Mouse (Mus musculus): ENCODE measurements at regions not wholly inside any gene's neighbourhood (a gene's known extent, or its start where the extent isn't known, plus 50 kb on each side); places are given as distances from the start of the nearest gene placed in this dataset.

DNA sequence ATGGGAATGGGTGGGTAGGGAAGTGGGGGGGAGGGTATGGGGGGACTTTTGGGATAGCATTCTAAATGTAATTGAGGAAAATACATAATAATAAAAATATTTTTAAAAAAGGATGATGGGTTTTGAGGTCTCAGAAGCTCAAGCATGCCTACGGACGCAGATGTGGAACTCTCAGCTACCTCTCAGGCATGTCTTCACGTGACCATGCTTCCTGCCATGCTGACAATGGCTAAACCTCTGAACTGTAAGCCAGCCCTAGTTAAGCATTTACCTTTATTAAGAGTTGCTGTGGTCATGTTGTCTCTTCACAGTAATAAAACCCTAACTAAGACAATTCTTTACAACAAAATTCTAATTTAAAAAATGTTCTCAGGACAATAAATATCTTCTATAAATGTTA, 80.0 kb downstream of the Tex36 start:
- no peak for DNase-seq (ENCODE audit: low spot score in 2 of 2)

DNA sequence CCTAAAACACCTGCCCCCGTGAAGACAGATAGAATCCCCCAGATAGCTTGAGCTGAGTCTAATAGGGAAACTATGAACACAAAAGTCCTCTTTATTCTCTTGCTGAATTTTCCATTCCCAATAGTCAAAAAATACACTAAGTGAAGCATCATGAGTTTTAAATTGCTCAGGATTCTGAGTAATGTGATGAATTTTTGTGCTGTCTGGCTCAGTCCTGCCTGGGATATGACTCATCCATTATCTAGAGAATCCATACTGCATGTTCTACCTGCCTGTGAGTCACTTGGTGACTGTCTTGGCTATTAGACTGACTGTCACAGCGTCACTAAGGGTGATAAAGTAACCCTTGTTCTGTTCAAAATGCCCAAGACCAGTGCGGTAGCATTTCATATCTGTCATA, 83.0 kb downstream of the Tex36 start:
- DNase-seq (ENCODE audit: low spot score in 2 of 2), result peak in 1 of 2 experiments; percentile 1

DNA sequence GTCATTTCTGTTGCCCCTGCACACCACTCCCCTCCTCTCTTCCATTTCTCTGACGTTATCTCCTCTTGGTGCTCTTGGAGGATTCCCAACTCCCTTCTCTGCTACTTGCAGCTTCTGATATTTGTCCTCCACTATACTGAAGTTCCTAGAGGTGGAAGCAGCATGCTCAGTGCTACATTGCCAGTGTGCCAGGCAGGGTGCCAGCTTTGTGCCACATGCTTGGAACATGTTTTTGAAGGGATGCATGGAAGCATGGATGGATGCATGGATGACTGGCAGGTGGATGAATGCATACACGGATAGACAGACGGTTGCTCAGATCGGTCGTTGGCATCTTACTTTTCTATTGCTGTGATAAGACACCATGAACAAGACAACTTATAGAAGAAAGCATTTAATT, 84.4 kb downstream of the Tex36 start:
- no peak for DNase-seq (ENCODE audit: low spot score in 2 of 2)

DNA sequence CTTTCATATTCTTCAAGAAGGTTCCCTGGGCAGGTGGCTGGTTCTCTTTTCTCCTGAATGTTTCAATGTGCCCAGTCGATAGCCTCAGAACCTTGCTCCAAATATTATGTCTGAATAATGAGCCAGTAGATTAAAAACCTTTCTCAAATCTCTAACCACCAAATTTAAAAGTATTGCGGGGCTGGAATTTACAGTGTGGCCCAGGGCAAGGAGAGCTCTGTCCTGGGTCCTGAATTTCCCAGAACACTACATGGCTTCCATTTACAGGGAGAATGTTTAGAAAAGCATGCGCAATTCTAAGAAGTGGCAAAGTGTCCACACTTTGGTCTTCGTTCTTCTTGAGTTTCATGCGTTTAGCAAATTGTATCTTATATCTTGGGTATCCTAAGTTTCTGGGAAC, 91.0 kb downstream of the Tex36 start:
- peak in 1 of 2 experiments; percentile 2 for DNase-seq (ENCODE audit: low spot score in 2 of 2)

DNA sequence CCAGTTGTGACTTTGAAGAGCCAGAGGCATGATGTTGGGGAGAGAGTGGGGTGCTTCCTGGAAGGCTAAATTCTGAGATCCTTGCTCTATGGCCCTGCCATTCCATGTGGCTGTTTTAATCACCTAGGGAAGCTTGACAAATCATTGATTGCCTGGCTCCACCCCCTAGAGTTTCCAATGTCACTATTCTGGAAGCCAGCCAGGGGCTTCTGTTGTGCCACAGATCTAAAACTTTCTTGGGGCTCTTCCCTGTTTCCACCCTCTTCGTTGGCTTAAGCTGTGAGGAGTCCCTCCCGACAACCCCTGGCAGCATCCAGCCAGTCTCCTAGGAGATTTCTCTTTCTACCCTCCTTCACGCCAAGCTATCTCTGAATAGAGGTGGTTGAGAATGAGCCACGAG, 92.5 kb downstream of the Tex36 start:
- DNase-seq (ENCODE audit: low spot score in 2 of 2), result no peak

DNA sequence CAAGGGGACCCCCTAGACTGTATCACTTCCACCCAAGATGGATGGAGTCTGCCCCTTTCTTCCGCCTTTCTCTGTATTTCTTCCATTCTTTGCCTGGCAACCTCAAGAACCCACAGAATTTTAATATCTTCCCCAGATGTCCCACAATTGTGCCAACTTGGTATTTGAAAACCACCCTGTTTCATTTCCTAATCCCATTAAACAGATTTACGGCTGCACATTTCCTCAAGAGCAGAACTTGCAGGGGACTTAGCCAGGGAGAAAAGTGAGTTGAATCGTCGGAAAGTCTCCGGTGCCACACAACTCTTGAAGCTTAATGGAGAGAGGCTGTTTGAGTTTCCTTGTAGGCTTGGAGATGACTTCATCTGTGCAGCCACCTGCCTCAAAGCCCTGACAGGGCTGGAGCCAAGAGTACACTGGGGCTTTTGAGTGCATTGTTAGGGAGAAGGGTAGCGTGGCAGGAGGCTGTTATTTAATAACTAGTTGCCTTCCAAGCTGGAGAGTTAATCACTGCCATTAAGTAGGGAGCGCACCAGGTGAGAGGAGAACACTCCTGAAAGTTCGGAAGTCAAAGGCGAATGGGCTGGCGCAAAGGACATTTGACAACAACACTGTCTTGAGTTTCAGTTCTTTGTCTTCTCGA, 93.5 kb downstream of the Tex36 start:
- DNase-seq (ENCODE audit: low spot score in 2 of 2), result peak in 1 of 2 experiments; percentile 5

DNA sequence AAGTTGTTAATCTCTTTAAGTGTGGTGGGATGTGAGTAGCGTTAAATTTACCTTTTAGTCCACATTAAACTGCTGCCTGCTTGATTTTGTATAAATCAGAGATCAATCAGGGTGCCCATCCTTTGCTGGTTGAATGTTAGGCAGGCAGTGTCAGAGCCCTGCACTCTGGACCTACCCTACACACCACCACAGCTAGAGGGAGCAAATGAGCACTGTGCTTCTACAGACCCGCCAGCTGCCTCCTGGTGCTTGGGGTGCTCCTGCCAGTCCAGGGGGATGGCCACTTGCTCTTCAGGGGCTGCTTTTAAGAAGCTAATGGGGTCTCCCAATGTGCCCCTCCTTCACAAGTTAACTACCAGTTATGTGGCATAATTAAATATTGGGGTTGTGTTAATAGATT, 96.3 kb downstream of the Tex36 start:
- DNase-seq (ENCODE audit: low spot score in 2 of 2), result peak in 1 of 2 experiments; percentile 21

DNA sequence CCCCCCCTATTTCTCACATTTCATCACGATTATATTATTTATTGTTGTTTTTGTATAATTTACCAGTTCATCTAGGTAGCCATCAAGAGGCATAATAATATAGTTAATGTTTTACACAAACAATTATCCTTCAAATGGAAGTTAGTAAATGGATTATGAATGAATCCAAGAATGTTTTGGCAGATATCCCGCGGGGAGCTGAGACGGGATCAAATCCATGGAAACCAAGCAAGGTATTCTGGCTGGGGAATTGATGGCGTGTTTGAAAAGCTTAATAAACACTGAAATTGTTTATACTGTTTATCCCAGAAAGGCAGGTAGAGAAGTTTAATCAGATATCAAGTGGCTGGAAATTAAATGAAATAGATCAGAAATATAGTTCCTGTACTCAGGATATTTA, 98.0 kb downstream of the Tex36 start:
- DNase-seq (ENCODE audit: low spot score in 2 of 2), result no peak

DNA sequence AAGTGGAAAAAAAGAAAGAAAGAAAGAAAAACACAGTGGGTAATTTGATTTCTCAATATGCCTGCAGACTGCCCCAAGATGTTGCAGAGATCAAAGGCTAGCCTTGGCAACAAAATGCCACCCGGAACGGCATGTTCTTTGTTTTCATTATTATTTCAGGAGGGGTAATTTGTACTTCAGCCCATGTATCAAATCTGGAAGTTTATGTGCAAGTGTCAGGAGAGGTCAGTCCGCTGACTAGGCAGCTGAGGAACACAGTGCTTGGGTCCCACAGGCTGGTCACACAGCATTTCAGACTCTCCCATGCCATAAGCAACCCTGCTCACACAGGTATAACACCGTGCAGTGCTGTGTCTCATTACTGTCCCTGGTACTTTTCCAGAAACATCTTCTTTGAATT, 99.2 kb downstream of the Tex36 start:
- no peak for DNase-seq (ENCODE audit: low spot score in 2 of 2)

DNA sequence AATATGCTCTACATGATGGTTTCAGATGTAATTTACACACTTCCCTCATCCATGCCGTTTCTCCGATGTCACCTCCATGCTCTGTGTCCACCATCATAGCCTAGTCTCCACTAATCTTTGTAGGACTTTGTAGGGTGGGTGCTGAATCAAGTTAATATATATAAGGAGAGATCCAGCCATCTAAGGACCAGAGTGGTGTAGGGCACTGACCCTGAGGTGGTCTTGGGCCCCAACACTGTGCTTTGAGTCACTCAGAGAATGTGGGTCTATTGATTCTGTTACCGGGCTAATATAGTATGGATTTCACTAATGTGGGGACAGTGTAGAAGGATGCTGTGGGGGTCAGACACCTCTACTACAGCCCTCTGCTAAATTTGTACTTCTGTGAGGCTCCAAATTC, 104.4 kb downstream of the Tex36 start:
- DNase-seq (ENCODE audit: low spot score in 2 of 2), result no peak

DNA sequence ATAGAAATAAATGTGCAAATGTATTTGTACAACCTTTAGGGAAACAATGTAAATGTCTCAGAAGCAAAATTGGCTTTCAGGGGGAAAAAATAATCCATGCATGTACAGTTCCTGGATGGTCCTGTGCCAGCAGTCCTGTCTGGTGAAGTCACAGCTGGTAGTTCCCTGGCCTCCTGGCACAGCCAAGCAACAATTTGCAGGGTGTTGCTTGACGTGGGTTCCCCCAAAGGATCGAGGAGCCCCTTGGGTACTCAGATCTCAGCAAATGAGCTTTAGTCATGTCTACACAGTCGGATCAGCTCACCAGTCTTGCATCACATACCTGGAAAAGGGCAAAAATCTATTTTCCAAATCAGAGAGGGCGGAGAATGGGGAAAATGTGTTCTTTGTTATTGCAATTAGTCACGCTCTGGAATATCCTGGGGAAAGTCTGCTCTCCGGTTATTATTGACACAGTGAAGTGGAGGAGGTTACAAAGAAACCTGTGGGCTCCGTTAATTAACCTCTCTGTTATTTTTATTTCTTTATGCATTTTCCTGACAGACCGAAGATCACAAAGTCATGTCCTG, 106.9 kb downstream of the Tex36 start:
- DNase-seq (ENCODE audit: low spot score in 2 of 2), result no peak

DNA sequence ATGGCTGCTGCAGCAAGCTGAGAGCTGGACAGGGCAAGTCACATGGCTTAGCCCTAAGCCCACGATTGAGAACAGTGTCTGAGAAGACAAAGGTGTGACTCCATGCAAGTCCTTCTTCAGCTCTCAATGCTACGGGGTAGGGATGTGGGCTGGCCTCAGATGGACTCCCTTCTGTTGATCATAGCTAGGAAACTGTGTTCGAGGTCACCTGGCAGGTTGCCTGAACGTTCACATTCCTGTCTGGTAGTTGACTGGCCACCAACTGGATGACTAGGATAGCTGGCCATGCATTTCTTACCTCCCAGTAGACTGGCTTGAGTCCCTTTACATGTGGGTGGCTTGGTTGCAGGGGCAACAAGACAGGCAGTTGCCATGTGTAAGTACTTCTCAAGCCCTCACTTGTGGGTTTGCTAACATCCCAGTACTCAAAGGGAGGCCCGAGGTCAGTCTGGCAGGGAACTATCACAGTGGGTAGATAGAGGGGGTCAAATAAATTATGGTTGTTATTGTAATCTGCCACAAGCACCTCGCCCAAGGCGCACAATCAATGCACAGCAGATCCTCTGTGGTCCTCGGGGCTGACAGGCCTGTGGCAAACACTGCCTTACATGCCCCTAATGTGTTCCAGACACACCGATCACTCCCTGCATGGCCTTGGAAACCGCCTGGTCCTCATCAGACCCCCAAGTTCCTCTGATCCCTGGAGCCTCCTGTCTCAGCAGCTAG, 107.5 kb downstream of the Tex36 start:
- DNase-seq (ENCODE audit: low spot score in 2 of 2), result no peak

DNA sequence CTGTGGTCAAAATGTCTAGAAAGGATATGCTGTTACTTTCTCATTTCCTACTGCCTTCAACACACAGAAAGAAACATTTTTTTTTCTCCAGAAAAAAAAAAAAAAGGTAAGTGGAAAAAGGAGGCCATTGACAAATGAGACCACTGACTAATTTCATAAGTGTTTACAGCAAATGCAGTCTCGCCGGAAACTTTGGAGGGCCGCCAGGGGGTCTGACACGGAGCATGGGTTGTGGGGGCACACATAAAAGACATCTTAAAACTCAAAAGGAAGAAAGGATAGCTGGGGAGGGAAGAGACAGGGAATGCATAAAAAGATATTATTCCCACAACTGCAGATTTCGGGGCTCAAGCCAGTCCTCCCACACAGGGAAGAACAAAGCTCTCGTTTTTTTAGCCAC, 109.3 kb downstream of the Tex36 start:
- DNase-seq (ENCODE audit: low spot score in 2 of 2), result no peak

DNA sequence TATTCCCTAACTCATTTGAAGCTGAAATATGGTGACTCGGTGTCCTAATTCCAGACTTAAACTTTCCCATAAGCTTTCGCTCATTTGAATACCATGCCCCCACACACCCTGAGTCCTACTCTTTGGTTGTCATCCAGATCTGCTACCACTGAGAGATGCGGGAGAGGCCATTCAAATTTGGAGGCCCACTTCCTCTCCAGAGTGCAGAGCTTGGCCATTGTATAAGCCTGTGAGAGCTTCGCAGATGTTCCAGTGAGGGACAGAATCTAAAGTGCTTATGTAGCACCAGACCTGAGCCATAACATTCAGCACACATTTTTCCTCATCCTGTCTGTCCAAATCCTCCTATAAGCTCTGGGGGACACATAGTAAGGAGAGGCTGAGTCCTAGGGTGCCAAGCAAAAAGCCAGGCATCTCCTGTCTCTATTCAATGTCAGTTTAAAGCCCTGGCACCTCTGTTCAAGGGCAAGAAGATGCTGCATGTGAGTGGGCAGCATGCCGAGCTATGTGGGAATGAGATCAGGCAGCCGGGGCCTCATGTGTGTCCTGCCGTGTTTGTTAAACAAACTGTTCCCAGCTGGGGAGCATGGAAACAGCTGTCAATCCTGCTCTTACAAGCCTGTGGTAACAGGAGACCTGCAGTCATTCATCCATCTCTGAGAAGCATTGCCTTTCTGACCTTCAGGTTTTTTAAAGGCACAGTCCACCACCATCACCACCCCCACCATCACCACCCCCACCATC, 113.9 kb downstream of the Tex36 start:
- DNase-seq (ENCODE audit: low spot score in 2 of 2), result no peak

DNA sequence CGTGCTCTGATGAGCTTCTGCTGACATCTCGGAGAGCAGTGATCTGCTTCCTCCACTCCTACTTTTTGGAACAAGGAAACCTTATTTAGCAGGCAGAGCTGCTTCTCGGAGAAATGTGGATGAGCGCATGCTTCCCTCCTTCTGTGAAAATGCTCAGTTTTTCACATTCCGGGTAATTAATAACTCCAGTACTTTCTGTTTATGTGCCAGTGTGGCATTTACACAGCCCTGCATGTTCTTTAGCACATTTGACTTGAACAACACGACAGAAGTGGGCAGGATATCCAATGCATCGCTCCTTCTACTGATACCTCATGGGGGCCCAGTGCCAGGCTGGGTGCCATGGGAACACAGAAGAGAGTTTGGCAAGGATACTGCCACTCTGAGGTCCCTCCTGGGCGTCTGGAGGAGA, 117.5 kb downstream of the Tex36 start:
- no peak for DNase-seq (ENCODE audit: low spot score in 2 of 2)

DNA sequence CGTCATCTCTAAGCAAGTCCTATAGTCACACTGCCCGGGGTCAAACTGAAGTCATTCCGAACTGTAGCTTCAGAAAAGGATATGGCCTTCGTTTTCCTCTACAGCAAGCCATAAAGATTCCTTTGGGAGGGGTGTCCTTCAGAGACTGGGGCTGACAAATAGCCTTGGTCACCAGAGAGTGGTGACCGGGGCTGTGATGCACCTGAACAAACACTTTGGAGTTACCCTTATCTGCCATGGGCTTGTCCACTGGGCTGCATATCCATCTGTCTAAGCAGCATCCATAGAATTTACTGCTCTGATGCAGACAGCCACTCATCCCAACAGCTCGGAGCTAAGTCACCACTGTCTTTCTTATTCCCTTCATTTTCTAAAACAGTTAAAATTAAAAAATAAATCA, 120.4 kb downstream of the Tex36 start:
- no peak for DNase-seq (ENCODE audit: low spot score in 2 of 2)

DNA sequence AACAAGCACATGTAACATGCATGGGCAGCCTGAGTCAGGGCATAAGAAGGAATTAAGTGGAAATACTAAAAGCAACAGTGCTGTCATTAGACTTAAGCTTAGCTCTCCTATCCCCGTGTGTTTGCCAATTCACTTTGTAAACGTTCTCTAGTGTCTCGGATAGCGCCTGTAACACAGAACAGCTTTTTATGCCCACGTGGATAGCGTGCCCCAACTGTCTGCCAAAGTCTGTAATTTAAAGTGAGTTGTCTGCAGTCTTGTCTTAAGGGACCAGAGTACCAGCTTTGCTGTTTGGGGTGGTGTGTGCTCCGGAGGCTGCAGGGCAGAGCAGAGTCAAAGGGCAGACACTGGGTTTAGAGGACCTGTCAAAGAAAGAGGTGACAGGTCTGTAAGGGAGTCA, 122.3 kb downstream of the Tex36 start:
- no peak for DNase-seq (ENCODE audit: low spot score in 2 of 2)

DNA sequence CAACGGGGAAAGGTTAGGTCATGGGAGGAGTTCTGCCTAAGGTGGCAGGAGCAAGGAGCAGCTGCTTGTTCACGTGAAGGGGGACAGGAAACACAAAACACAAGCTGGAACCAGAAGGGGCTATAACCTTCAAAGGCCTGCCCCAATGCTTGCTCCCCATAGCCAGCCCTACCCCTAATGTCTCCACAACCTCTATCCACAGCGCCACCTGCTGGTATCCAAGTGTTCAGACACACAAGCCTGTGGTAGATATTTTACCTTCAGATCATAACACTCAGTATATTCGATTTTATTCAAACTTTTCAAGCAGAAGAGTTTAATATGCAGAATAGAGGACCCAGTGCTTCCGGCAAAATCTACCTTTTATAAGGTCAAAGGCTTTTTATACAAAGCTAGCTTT, 124.0 kb downstream of the Tex36 start:
- peak in 1 of 2 experiments; percentile 44 for DNase-seq (ENCODE audit: low spot score in 2 of 2)

DNA sequence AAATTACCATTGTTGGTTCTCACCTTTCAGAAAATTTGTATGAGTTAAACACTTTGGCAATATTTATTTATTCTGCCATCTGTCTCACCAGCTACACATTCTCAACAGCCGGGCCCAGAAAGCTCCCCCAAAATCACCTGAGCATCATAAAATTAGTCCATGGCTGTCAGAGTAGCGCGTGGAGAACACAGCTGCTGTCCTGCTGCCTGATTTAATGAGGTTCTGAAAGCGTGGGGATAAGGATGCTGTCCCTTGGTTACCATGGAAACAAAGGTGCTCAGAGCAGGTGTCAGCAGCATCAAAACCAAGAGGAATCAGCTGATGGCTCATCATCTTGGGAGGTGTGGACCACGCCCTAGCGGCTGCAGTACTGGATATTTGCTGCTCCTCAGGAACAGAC, 124.7 kb downstream of the Tex36 start:
- no peak for DNase-seq (ENCODE audit: low spot score in 2 of 2)

DNA sequence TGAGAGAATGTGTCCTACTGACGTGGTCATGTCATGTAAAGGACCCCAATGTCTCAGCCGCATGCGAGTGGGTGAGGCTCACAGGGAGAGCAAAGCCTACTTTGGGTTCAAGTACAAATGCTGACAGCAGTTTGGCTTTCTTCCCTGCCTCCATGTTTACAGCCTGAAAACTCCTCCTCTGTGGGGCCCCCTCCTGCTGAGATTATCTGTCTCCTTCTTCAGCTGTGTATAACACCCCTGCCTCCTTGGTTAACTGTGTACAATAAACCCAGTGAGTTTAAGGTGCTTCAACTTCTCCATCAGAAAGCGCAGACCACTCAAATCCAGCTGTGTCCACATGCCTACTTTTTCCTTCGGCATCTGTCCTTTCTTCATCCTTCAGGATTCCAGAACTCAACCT, 130.3 kb downstream of the Tex36 start:
- DNase-seq (ENCODE audit: low spot score in 2 of 2), result no peak

DNA sequence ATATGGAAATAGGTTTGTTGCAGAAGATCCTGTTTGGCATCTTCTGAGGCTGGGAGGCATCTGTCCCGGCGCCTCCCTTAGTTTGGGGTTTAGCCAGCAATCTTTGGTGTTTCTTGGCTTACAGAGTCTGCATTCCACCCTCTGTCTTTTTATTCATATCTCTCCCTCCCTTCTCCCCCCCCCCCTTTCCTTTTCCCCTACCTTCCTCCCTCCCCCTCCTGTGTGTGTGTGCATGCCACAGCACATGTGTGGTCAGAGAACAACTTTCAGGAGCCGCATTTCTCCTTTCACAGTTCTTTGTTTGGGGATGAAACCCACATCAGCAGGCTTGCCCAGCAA, 131.4 kb downstream of the Tex36 start:
- DNase-seq (ENCODE audit: low spot score in 2 of 2), result no peak

DNA sequence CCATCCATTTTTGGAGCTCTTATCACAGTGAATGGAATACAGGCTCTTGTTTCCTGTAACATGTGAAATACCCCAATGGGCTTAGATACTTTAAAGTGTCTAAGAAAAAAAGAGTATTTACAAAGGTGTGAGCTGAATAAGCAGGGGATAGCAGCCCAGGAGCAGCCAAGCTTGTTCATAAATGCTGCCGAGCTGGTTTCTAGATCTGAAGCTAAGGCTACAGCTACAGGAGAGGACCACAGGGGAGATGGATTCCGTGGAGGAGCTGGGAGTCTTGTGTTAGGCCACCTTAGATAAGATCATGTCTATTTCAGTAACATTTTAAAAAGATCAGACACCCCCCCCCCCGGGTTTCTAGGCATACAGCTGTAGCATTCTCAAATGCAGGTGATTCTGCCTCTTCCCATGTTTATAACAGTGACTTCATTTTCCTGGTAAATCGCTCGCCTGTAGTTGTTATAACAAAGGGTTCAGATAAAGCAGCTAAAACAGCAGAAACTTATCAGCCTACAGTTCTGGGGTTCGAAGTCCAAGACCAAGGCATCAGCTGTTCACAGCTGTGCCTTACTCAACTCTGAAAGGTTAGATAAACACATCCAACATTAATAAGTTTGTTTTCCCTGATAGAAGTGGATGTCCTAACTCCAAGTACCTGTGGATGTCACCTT, 131.9 kb downstream of the Tex36 start:
- DNase-seq (ENCODE audit: low spot score in 2 of 2), result no peak
